Mouse (Mus musculus): Measurements from ENCODE around the gene Cobl. TPM values are rescaled to one million over a fixed set of nuclear protein-coding genes. Genes with fewer than 3 reads are reported as not detected.

The Cobl gene
- total and polyA plus RNA-seq, 2 experiments from 2014 or later, result 20.5 to 42.5 TPM

- no peak overlapping the region for H3K4me3 ChIP-seq (ENCODE audit: low read depth, low read length)
- ATAC-seq (ENCODE audit: insufficient read depth, low read depth) (no peak), DNase-seq (ENCODE audit: low spot score) (no peak)
- no peak overlapping the region for H3K4me2 ChIP-seq (ENCODE audit: low read depth, low read length)
- H3K9ac ChIP-seq (replicated peaks; ENCODE audit: low read depth, low read length), result no peak overlapping the region
- no peaks in the 10 kb centered on the region for H3K9me3 ChIP-seq (replicated peaks; ENCODE audit: control insufficient read depth, low read length)
- H3K4me1 ChIP-seq (ENCODE audit: control insufficient read depth, insufficient read depth), result no peaks in the 10 kb centered on the region
- H3K27me3 ChIP-seq (ENCODE audit: control insufficient read depth, insufficient read depth, low read length), result no peaks in the 10 kb centered on the region
- no peaks in the 10 kb centered on the region for H3K36me3 ChIP-seq (replicated peaks; ENCODE audit: control insufficient read depth, insufficient read depth, low read length)
- H3K27ac ChIP-seq (ENCODE audit: low read depth), result no peak overlapping the region
- no peak for TF ChIP-seq EP300 (IDR thresholded peaks at IDR 0.05; ENCODE audit: low read depth)
- TF ChIP-seq CTCF (IDR thresholded peaks at IDR 0.05; ENCODE audit: low read depth), result no peak
These were observed 93.8 kb downstream of the Cobl start for GRCm38 (mm10) chr11:12370957-12371356.

GRCm38 (mm10) chr11:12367426-12368178, 97.2 kb downstream of the Cobl start:
- H3K4me2 ChIP-seq (ENCODE audit: low read depth, low read length), result no peak overlapping the region
- DNase-seq (ENCODE audit: low spot score) (no peak), ATAC-seq (ENCODE audit: insufficient read depth, low read depth) (0 out of 2 replicates have a peak, but pooled peaks have one; percentile 8)
- no peak overlapping the region for H3K4me3 ChIP-seq (ENCODE audit: low read depth, low read length)
- no peaks in the 10 kb centered on the region for H3K27me3 ChIP-seq (ENCODE audit: control insufficient read depth, insufficient read depth, low read length)
- H3K9me3 ChIP-seq (replicated peaks; ENCODE audit: control insufficient read depth, low read length), result no peaks in the 10 kb centered on the region
- no peaks in the 10 kb centered on the region for H3K4me1 ChIP-seq (ENCODE audit: control insufficient read depth, insufficient read depth)
- WGBS, result 46% methylated on average over 5 of the region's 5 CpGs
- no peaks in the 10 kb centered on the region for H3K36me3 ChIP-seq (replicated peaks; ENCODE audit: control insufficient read depth, insufficient read depth, low read length)
- TF ChIP-seq EP300 (IDR thresholded peaks at IDR 0.05; ENCODE audit: low read depth) (no peak), CTCF (IDR thresholded peaks at IDR 0.05; ENCODE audit: low read depth) (no peak)
- no peak overlapping the region for H3K9ac ChIP-seq (replicated peaks; ENCODE audit: low read depth, low read length)
- H3K27ac ChIP-seq (ENCODE audit: low read depth), result 0 out of 2 replicates have a peak overlapping the region, but pooled peaks have one; percentile 4

GRCm38 (mm10) chr11:12359336-12360000, 105.3 kb downstream of the Cobl start:
- TF ChIP-seq CTCF (IDR thresholded peaks at IDR 0.05; ENCODE audit: low read depth), result peak; percentile 95
- no peak for TF ChIP-seq EP300 (IDR thresholded peaks at IDR 0.05; ENCODE audit: low read depth)
- no peaks in the 10 kb centered on the region for H3K9me3 ChIP-seq (replicated peaks; ENCODE audit: control insufficient read depth, low read length)
- H3K4me3 ChIP-seq (ENCODE audit: low read depth, low read length), result no peak overlapping the region
- no peak overlapping the region for H3K9ac ChIP-seq (replicated peaks; ENCODE audit: low read depth, low read length)
- H3K27me3 ChIP-seq (ENCODE audit: control insufficient read depth, insufficient read depth, low read length), result no peaks in the 10 kb centered on the region
- no peak overlapping the region for H3K4me2 ChIP-seq (ENCODE audit: low read depth, low read length)
- WGBS, result 14% methylated on average over 2 of the region's 2 CpGs
- H3K27ac ChIP-seq (ENCODE audit: low read depth), result no peak overlapping the region
- no peaks in the 10 kb centered on the region for H3K36me3 ChIP-seq (replicated peaks; ENCODE audit: control insufficient read depth, insufficient read depth, low read length)
- ATAC-seq (ENCODE audit: insufficient read depth, low read depth) (peak; percentile 91), DNase-seq (ENCODE audit: low spot score) (peak; percentile 83)
- H3K4me1 ChIP-seq (ENCODE audit: control insufficient read depth, insufficient read depth), result peaks cover 17% of the 10 kb centered on the region

- 54% methylated on average over 4 of the region's 4 CpGs for WGBS
- H3K4me3 ChIP-seq (ENCODE audit: low read depth, low read length), result no peak overlapping the region
- no peak overlapping the region for H3K9ac ChIP-seq (replicated peaks; ENCODE audit: low read depth, low read length)
- H3K27ac ChIP-seq (ENCODE audit: low read depth), result no peak overlapping the region; the same call in 1 of the 2 replicates
- H3K9me3 ChIP-seq (replicated peaks; ENCODE audit: control insufficient read depth, low read length), result no peaks in the 10 kb centered on the region
- TF ChIP-seq EP300 (IDR thresholded peaks at IDR 0.05; ENCODE audit: low read depth), result no peak
- H3K27me3 ChIP-seq (ENCODE audit: control insufficient read depth, insufficient read depth, low read length), result no peaks in the 10 kb centered on the region
- DNase-seq (ENCODE audit: low spot score) (no peak), ATAC-seq (ENCODE audit: insufficient read depth, low read depth) (no peak)
- no peak overlapping the region for H3K4me2 ChIP-seq (ENCODE audit: low read depth, low read length)
- H3K36me3 ChIP-seq (replicated peaks; ENCODE audit: control insufficient read depth, insufficient read depth, low read length), result no peaks in the 10 kb centered on the region
- peaks cover 17% of the 10 kb centered on the region for H3K4me1 ChIP-seq (ENCODE audit: control insufficient read depth, insufficient read depth)
These were observed 106.2 kb downstream of the Cobl start for GRCm38 (mm10) chr11:12358602-12359001.

GRCm38 (mm10) chr11:12355681-12356080, 109.1 kb downstream of the Cobl start:
- Histone ChIP-seq H3K4me2 (ENCODE audit: low read depth, low read length) (no peak overlapping the region), H3K4me3 (ENCODE audit: low read depth, low read length) (no peak overlapping the region), H3K4me1 (ENCODE audit: control insufficient read depth, insufficient read depth) (peaks cover 17% of the 10 kb centered on the region), H3K9me3 (replicated peaks; ENCODE audit: control insufficient read depth, low read length) (no peaks in the 10 kb centered on the region), H3K9ac (replicated peaks; ENCODE audit: low read depth, low read length) (no peak overlapping the region), H3K27ac (ENCODE audit: low read depth) (no peak overlapping the region), H3K27me3 (ENCODE audit: control insufficient read depth, insufficient read depth, low read length) (no peaks in the 10 kb centered on the region), H3K36me3 (replicated peaks; ENCODE audit: control insufficient read depth, insufficient read depth, low read length) (no peaks in the 10 kb centered on the region)
- DNase-seq (ENCODE audit: low spot score) (no peak), ATAC-seq (ENCODE audit: insufficient read depth, low read depth) (no peak)
- TF ChIP-seq EP300 (IDR thresholded peaks at IDR 0.05; ENCODE audit: low read depth) (no peak), CTCF (IDR thresholded peaks at IDR 0.05; ENCODE audit: low read depth) (no peak)
- WGBS, result 56% methylated on average over 3 of the region's 3 CpGs
